Comparison of ENCODE assay signal across 8 mouse cellular contexts in the genomic region with DNA sequence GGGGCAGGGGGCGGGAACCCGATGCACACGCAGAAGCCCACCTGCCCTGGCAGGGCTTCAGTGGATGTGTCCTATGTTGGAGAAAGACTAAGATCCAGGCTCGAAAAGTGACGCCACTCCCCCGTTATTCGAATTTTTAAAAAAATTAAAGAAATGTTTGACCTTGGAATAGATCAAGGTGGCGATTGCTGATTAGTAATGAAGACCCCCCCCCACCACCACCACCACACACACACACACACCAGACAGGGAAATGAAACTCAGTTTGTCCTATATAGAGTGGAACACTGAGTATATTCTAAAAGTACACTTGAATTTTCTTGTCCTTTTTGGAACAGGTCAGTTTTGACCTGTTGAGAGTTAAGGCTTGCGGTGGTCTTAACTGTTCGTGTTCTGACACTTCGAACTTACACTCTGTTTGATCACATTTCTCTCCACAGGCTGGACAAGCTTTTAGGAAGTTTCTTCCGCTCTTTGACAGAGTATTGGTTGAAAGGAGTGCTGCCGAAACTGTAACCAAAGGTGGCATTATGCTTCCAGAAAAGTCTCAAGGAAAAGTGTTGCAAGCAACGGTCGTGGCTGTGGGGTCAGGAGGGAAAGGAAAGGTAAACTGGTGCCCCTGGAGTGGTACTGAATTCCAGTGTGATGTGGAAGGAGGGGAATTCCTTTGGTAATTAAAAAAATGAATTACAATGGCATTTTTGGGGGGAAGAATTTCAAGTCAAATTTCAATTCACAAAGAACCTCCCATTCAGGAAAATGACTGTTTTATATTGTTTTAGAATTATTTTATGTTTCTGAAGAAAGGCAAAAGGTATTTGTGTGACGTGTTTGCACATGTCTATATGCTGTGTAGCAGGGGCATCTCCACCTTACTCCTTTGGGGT. TPM values are rescaled to one million over a fixed set of nuclear protein-coding genes. Genes with fewer than 3 reads are reported as not detected.
DNase-seq lines count a peak whose midpoint lies in the region; ATAC-seq and TF ChIP-seq lines count a peak whose summit lies in the region.

No protein-coding gene starts in this region.

- no peaks in the 10 kb centered on the region for H3K27me3 ChIP-seq in kidney, embryonic 14.5 days (ENCODE audit: control insufficient read depth, insufficient read depth, low read length)
- no peaks in the 10 kb centered on the region for H3K27me3 ChIP-seq in hindbrain, embryonic 13.5 days
- no peaks in the 10 kb centered on the region for H3K27me3 ChIP-seq in midbrain, embryonic 13.5 days

- H3K4me3 ChIP-seq in kidney, embryonic 14.5 days (ENCODE audit: low read length), result peak overlapping the region; percentile 91
- H3K4me3 ChIP-seq in bone marrow, adult 2 months (replicated peaks; ENCODE audit: control insufficient read depth, low read depth, low read length), result peak overlapping the region; percentile 99
- peak overlapping the region; percentile 94 for H3K4me3 ChIP-seq in hindbrain, embryonic 13.5 days
- peak overlapping the region; percentile 95 for H3K4me3 ChIP-seq in midbrain, embryonic 13.5 days (replicated peaks)

- TF ChIP-seq CTCF in bone marrow, adult 2 months (IDR thresholded peaks at IDR 0.05; ENCODE audit: control insufficient read depth, insufficient read depth, low read length), result no peak

- H3K4me1 ChIP-seq in kidney, embryonic 14.5 days (ENCODE audit: control insufficient read depth, insufficient read depth, low read length), result peaks cover 18% of the 10 kb centered on the region
- H3K4me1 ChIP-seq in bone marrow, adult 2 months (ENCODE audit: control insufficient read depth, insufficient read depth, low read length), result no peaks in the 10 kb centered on the region; the same call in 1 of the 2 replicates
- peaks cover 44% of the 10 kb centered on the region for H3K4me1 ChIP-seq in hindbrain, embryonic 13.5 days (replicated peaks)
- peaks cover 46% of the 10 kb centered on the region for H3K4me1 ChIP-seq in midbrain, embryonic 13.5 days (replicated peaks)

- WGBS in kidney, embryonic 14.5 days, result 6% methylated on average over 16 of the region's 16 CpGs
- 6% methylated on average over 16 of the region's 16 CpGs for WGBS in bone marrow, adult 2 months
- WGBS in hindbrain, embryonic 13.5 days, result 12% methylated on average over 16 of the region's 16 CpGs
- WGBS in midbrain, embryonic 13.5 days, result 11% methylated on average over 16 of the region's 16 CpGs

- no peak for DNase-seq in kidney, adult 18-20 months
- DNase-seq in cerebellum, postnatal 10 days, result no peak
- no peak for DNase-seq in embryo, embryonic 11 days
- DNase-seq in layer of hippocampus, adult 8-10 months (ENCODE audit: low spot score in 2 of 2), result no peak

- TF ChIP-seq POLR2A in bone marrow, adult 2 months (IDR thresholded peaks at IDR 0.05; ENCODE audit: borderline replicate concordance, control insufficient read depth, low read depth, low read length), result no peak

- no peaks in the 10 kb centered on the region for H3K9me3 ChIP-seq in kidney, embryonic 14.5 days (ENCODE audit: control insufficient read depth, low read length)
- H3K9me3 ChIP-seq in hindbrain, embryonic 13.5 days, result no peaks in the 10 kb centered on the region
- no peaks in the 10 kb centered on the region for H3K9me3 ChIP-seq in midbrain, embryonic 13.5 days

- ATAC-seq in kidney, embryonic 14.5 days (ENCODE audit: low FRiP score, low TSS enrichment), result no peak; the same call in 1 of the 2 replicates
- peak; percentile 4; the same call in 1 of the 2 replicates for ATAC-seq in hindbrain, embryonic 13.5 days (ENCODE audit: low FRiP score)
- peak; percentile 7 for ATAC-seq in midbrain, embryonic 13.5 days

- peak overlapping the region; percentile 60 for H3K4me2 ChIP-seq in kidney, embryonic 14.5 days (replicated peaks; ENCODE audit: low read depth, low read length)
- peak overlapping the region; percentile 95 for H3K4me2 ChIP-seq in hindbrain, embryonic 13.5 days
- peak overlapping the region; percentile 98 for H3K4me2 ChIP-seq in midbrain, embryonic 13.5 days (replicated peaks)

- H3K9ac ChIP-seq in kidney, embryonic 14.5 days (ENCODE audit: low read depth, low read length), result peak overlapping the region; percentile 97
- H3K9ac ChIP-seq in hindbrain, embryonic 13.5 days, result peak overlapping the region; percentile 93
- peak overlapping the region; percentile 95 for H3K9ac ChIP-seq in midbrain, embryonic 13.5 days (replicated peaks)

- peak overlapping the region; percentile 98 for H3K27ac ChIP-seq in kidney, embryonic 14.5 days (ENCODE audit: low read depth, low read length)
- peak overlapping the region; percentile 97 for H3K27ac ChIP-seq in bone marrow, adult 2 months (ENCODE audit: control insufficient read depth, insufficient read depth, low read depth, low read length, poor library complexity)
- H3K27ac ChIP-seq in hindbrain, embryonic 13.5 days, result peak overlapping the region; percentile 96
- peak overlapping the region; percentile 97 for H3K27ac ChIP-seq in midbrain, embryonic 13.5 days

- peaks cover 33% of the 10 kb centered on the region for H3K36me3 ChIP-seq in kidney, embryonic 14.5 days (ENCODE audit: control insufficient read depth, insufficient read depth, low read length)
- H3K36me3 ChIP-seq in hindbrain, embryonic 13.5 days, result peaks cover 33% of the 10 kb centered on the region
- H3K36me3 ChIP-seq in midbrain, embryonic 13.5 days, result peaks cover 24% of the 10 kb centered on the region

RNA-seq across cellular contexts. Expression of a gene that starts 0.8 kb away (rescaled TPM):
- 359 and 402 TPM in 2 replicates for polyA plus RNA-seq in kidney, embryonic 14.5 days (2014; fragmentation: Nextera tagmentation; extraction: Ambion mirVana)
- 92.8 and 131 TPM in 2 replicates for polyA plus RNA-seq in bone marrow, adult 2 months (2011; ENCODE audit: insufficient read depth, insufficient read length, low replicate concordance, missing spikeins)
- 287 and 288 TPM in 2 replicates for polyA plus RNA-seq in hindbrain, embryonic 13.5 days (2015; fragmentation: Nextera tagmentation; extraction: Ambion mirVana)
- 295 and 300 TPM in 2 replicates for polyA plus RNA-seq in midbrain, embryonic 13.5 days (2015; fragmentation: Nextera tagmentation; extraction: Ambion mirVana)
- 100 to 1,000 TPM; 155 to 181 (median 164) TPM for total RNA-seq in layer of hippocampus, adult 8-10 months (2022)

RNA-seq across cellular contexts. Expression of a gene that starts 0.9 kb away (rescaled TPM):
- polyA plus RNA-seq in kidney, embryonic 14.5 days (2014; fragmentation: Nextera tagmentation; extraction: Ambion mirVana), result 508 and 679 TPM in 2 replicates
- polyA plus RNA-seq in bone marrow, adult 2 months (2011; ENCODE audit: insufficient read depth, insufficient read length, low replicate concordance, missing spikeins), result 116 and 218 TPM in 2 replicates
- 265 and 290 TPM in 2 replicates for polyA plus RNA-seq in hindbrain, embryonic 13.5 days (2015; fragmentation: Nextera tagmentation; extraction: Ambion mirVana)
- polyA plus RNA-seq in midbrain, embryonic 13.5 days (2015; fragmentation: Nextera tagmentation; extraction: Ambion mirVana), result 294 and 301 TPM in 2 replicates
- total RNA-seq in layer of hippocampus, adult 8-10 months (2022), result 100 to 1,000 TPM in 3 of 4 experiments, 10 to 100 TPM in 1; 89.1 to 123 (median 107) TPM

RNA-seq across cellular contexts. Expression of a gene that starts 36.3 kb away (rescaled TPM):
- 14.3 and 15.1 TPM in 2 replicates for polyA plus RNA-seq in kidney, embryonic 14.5 days (2014; fragmentation: Nextera tagmentation; extraction: Ambion mirVana)
- 4.1 and 9.9 TPM in 2 replicates for polyA plus RNA-seq in bone marrow, adult 2 months (2011; ENCODE audit: insufficient read depth, insufficient read length, low replicate concordance, missing spikeins)
- 31.6 and 33.4 TPM in 2 replicates for polyA plus RNA-seq in hindbrain, embryonic 13.5 days (2015; fragmentation: Nextera tagmentation; extraction: Ambion mirVana)
- polyA plus RNA-seq in midbrain, embryonic 13.5 days (2015; fragmentation: Nextera tagmentation; extraction: Ambion mirVana), result 33.1 and 35.2 TPM in 2 replicates
- 10 to 100 TPM; 20.4 to 25.3 (median 23.6) TPM for total RNA-seq in layer of hippocampus, adult 8-10 months (2022)

RNA-seq across cellular contexts. Expression of a gene that starts 42.2 kb away (rescaled TPM):
- polyA plus RNA-seq in kidney, embryonic 14.5 days (2014; fragmentation: Nextera tagmentation; extraction: Ambion mirVana), result 144 and 172 TPM in 2 replicates
- polyA plus RNA-seq in bone marrow, adult 2 months (2011; ENCODE audit: insufficient read depth, insufficient read length, low replicate concordance, missing spikeins), result 15.2 and 20.8 TPM in 2 replicates
- polyA plus RNA-seq in hindbrain, embryonic 13.5 days (2015; fragmentation: Nextera tagmentation; extraction: Ambion mirVana), result 190 and 200 TPM in 2 replicates
- polyA plus RNA-seq in midbrain, embryonic 13.5 days (2015; fragmentation: Nextera tagmentation; extraction: Ambion mirVana), result 189 and 208 TPM in 2 replicates
- 10 to 100 TPM; 56.8 to 62.9 (median 58.1) TPM for total RNA-seq in layer of hippocampus, adult 8-10 months (2022)
